Mouse (Mus musculus) brown adipose tissue, adult 24 weeks (tissue): ENCODE data around the gene Nsun5. TPM values are rescaled to one million over a fixed set of nuclear protein-coding genes. Genes with fewer than 3 reads are reported as not detected.

Experiments used
- H3K27ac ChIP-seq: fragments of 200-500 bp; replicated peaks from 2 replicates; pipeline ENCODE4 v1.5.1; 2012; ENCODE audit warnings: low read depth, mild to moderate bottlenecking, low read length
- H3K4me1 ChIP-seq: fragments of 200-500 bp; 2 replicates; pipeline ENCODE4 v1.6.1; 2012; ENCODE audit warnings: low read length, mixed read lengths; ENCODE audit not compliant: control insufficient read depth, insufficient read depth, insufficient read length
- H3K4me3 ChIP-seq: fragments of 200-500 bp; 2 replicates; pipeline ENCODE4 v1.5.1; 2012; ENCODE audit warnings: low read depth, mild to moderate bottlenecking, low read length, moderate library complexity; ENCODE audit not compliant: insufficient read depth
- polyA plus RNA-seq: library from polyadenylated mRNA; stranded (reverse); fragments of >200 nt; gene quantifications from 2 replicates; pipeline ENCODE4 v1.2.4, GENCODE M21; 2012; ENCODE audit not compliant: missing spikeins, insufficient read depth, insufficient read length

Nsun5 gene
- polyA plus RNA-seq: 7.3 and 12.6 TPM in 2 replicates

DNA sequence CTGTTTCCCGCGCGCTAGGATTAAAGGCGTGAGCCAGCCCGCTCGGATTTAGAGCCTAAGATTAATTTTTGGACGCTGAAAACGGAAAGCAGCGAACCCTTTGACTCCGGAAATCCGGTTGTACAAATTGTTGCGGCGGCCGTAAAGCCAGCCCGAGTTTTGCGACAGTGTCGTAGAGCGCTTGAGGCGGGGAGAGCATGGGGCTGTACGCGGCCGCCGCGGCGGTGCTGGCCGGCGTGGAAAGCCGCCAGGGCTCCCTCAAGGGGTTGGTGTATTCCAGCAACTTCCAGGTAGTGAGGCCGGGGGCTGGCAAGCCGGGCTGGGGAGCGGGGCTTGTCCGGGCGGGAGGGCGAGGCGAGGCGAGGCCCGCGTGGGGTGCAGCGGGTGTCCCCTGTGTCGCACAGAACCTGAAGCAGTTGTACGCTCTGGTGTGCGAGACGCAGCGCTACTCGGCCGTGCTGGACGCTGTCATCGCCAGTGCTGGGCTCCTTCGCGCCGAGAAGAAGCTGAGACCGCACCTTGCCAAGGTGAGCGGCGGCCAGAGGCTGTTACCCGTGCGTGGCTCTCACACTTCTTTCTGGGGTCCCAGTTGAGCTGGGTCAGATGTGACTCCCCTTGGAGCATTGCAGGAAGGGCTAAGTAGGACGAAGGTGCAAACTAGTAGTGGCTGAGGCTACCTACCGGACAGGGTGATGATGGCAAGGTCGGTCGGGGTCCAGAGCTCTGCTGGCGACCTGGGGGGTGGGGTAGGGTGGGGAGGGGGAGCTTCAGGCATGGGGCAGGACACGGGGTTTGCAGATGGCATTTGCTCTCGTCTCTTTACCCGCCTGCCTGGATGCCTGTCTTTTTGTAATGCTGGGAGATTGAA is at the start of gene Nsun5:
Gene Nsun5 (plus strand): TSS at position 167 of the 868 bp plus-strand sequence.
- H3K4me3 ChIP-seq: peak within 1 kb of the TSS; percentile 63
- H3K4me1 ChIP-seq: no peaks in the 10 kb centered on the region
- H3K27ac ChIP-seq: peak within 1 kb of the TSS; percentile 90

DNA sequence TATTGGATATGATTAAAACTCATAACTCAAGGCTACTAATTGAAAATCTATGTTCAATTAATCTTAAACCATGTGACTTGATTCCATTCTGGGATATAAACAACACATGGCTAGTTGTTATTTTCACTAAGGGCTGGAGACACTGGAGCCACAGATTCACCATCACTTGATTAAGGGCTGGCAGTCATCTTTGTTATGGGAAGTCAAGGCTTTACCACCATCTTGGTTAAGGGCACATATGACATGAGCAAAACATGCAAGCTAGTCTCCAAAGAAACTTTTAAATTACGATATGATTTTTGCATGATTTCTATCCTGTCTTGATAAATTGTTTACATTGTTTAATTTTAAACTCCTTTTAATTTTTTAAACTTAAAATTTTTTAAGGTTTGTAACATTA is 47.6 kb upstream of the Nsun5 start:
- no peak overlapping the region for H3K4me3 ChIP-seq
- H3K27ac ChIP-seq: no peak overlapping the region
- no peaks in the 10 kb centered on the region for H3K4me1 ChIP-seq

DNA sequence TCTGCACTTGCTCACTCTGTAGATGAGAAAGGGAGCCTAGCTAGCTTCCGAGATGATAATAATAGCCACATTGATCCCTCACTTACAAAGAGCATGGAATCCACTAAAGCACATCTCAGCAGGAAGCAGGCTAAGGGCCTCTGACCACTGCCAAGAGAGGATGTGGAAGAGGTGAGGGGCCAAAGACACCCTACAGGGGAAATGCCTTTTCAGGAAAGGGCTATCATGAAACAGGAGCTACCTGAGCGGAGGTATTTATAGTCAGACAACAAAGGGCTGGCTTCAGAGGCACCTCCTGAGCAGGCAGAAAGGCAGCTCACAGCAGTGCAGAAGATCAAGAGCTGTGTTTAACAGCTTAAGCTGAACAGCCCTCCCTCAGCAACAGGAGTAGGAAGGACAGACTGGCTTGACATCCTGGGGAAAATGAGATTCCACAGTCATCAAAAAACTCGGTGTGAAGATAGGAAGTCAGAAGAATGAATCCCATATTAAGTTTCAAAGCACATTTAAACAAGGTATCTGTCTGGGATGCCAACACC is 43.6 kb upstream of the Nsun5 start:
- Histone ChIP-seq H3K4me1 (no peaks in the 10 kb centered on the region), H3K27ac (no peak overlapping the region), H3K4me3 (no peak overlapping the region)

DNA sequence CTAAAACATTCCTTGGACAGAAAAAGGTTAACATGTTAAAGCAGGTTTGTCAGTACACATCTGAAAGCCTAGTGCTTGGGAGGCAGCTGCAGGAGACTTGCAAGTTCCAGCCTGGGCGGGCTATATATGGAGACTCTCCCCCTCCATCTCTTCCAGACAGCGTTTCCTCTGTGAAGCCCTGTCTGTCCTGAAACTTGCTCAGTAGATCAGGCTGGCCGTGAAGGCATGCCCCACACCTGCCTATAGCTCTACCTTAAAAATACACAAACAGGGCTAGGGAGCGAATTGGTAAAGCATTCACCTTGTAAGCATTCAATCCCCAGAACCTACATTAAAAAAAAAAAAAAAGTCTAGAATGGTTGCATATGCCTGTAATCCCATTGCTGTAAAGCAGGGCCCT is 40.3 kb upstream of the Nsun5 start:
- no peaks in the 10 kb centered on the region for H3K4me1 ChIP-seq
- no peak overlapping the region for H3K4me3 ChIP-seq

DNA sequence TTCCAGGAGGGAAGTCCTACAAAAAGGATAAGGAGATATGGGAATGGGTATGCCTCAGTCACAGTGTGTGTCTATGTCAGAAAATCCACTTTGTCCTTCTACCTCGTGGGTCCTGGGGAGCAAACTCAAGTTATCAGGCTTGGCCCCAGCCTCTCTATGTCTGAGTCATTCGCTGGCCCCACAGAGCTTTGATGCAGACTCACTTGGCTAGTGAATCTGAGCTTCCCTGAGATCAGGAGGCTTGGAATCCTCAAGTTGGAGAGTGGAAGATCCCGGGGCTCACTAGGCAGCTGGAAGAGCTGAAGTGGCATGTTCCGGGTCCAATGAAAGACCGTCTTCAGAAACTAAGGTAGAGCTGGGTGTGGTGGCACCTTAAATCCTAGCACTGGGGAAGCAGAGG is 39.6 kb upstream of the Nsun5 start:
- H3K4me3 ChIP-seq: no peak overlapping the region
- H3K27ac ChIP-seq: no peak overlapping the region
- no peaks in the 10 kb centered on the region for H3K4me1 ChIP-seq

More for the DNA sequence above, 40.3 kb upstream of the Nsun5 start:
- H3K27ac ChIP-seq: no peak overlapping the region

DNA sequence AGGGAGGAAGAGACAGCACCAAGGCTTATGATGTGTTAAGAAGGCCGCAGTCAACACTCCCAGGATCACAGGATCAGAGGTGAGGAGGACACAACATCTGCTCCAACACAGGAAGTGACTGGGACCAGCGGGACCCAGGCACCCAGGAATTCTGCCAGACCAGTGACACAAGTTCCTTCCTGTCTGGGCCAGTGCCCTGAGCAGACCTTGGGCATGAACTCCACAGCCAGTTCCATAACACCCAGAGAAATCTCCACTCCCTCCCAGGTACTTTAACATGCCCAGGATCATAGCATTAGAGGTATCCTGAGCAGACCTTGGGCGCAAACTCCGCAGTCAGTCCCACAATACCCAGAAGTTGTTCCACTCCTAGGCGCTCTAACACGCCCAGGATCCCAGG is 38.6 kb upstream of the Nsun5 start:
- Histone ChIP-seq H3K4me1 (no peaks in the 10 kb centered on the region), H3K4me3 (no peak overlapping the region), H3K27ac (no peak overlapping the region)

DNA sequence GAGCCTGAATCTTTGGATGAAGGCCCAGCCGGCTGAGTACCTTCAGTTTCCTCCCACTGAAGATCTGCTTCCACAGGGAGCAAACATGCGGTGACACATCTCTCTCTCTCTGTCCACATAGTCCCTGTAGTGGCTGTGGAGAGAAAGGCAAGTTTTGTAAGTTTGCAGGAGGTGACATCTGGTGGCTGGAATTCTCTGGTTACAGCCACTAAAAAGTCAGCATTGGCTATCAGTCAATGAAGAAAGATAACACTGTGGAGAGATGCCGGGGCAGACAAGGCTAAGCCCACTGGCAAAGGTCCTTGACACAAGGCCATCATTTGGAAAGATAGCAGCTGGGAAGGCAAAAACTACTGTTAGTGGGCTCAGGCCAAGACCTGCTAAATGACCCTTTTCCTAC is 32.2 kb upstream of the Nsun5 start:
- no peak overlapping the region for H3K27ac ChIP-seq
- H3K4me1 ChIP-seq: no peaks in the 10 kb centered on the region
- H3K4me3 ChIP-seq: no peak overlapping the region

DNA sequence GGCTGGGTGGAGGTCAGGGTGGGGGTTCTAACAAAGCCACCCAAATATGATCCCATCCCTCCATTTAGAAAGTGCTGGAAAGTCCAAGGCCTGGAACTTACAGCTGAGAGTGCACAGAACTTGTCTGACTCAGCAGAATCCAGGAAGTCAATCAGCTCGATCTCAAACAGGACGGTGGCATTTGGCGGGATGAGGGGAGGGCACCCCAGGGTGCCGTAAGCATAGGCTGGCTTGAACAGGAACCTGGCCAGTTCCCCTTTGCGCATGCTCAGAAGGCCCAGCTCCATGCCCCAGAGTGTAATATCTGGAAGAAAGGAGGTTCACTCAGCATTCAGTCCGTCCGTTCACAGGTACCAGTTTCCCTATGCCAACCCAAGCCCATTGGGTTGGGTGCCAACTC is 23.8 kb upstream of the Nsun5 start:
- Histone ChIP-seq H3K27ac (no peak overlapping the region), H3K4me3 (no peak overlapping the region), H3K4me1 (no peaks in the 10 kb centered on the region)

DNA sequence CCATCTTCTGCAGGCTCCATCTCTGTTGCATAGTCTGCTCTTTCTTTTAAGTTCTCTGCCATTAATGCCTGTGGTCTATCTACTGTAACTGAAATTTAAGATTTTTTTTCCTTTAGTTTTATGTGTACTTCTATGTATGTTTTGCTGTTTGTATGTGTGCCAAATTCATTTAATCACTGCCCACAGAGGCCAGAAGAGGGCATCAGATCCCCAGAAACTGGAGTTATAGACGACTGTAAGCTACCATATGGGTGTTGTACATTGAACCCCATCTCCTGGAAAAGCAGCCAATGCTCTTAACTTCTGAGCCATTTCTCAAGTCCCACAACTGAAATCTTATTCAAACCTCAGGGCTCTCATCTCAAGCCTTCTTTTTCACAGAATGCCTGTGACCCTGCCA is 23.3 kb upstream of the Nsun5 start:
- H3K4me3 ChIP-seq: no peak overlapping the region
- H3K27ac ChIP-seq: no peak overlapping the region
- H3K4me1 ChIP-seq: no peaks in the 10 kb centered on the region

DNA sequence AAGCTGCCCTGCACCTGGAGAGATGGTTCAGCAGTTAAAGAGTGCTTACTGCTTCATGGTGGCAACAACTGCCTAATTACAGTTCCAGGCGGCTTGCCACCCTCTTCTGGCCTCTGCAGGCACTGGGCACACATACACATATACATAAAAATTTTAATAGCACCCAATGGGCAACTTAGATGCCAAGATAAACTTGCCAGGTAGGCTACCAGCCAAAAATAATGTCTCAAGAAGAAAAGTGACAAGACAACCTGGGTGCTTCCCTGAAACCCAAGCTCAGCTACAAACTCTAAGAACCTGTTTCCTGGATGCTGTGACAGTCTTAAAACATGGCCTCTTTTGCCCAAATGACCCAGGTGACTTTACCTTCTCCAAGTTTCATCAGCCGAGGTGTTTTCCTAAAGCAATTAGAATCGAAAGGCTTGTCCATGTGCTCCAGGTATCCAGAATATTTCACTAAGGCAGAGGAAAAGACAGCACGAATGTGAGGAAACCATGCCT is 22.2 kb upstream of the Nsun5 start:
- Histone ChIP-seq H3K4me1 (no peaks in the 10 kb centered on the region), H3K27ac (no peak overlapping the region), H3K4me3 (no peak overlapping the region)

DNA sequence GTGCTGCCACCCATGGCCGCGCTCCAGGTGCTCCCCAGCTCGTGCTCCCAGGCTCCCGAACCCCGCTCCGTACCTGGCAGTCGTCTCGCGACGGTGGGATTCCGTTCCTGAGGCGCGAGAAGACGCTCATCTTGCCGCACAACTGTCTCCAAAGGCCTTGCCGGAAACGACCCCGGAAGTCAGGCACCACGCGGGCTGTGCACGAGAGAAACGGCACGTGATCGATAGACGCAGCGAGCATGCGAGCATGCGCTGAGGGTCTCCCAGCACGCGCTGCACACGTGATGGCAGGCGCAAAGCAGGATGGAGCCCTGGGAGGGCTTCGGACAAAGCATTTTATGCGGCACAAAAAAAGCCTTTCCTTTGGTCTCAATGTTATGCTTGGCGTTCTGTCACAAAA is 19.9 kb upstream of the Nsun5 start, which contains the start of gene Fkbp6:
Gene Fkbp6 (minus strand): TSS at position 183 of the 400 bp plus-strand sequence.
- H3K4me1 ChIP-seq: no peaks in the 10 kb centered on the region
- no peak within 1 kb of the TSS for H3K4me3 ChIP-seq
- no peak within 1 kb of the TSS for H3K27ac ChIP-seq

DNA sequence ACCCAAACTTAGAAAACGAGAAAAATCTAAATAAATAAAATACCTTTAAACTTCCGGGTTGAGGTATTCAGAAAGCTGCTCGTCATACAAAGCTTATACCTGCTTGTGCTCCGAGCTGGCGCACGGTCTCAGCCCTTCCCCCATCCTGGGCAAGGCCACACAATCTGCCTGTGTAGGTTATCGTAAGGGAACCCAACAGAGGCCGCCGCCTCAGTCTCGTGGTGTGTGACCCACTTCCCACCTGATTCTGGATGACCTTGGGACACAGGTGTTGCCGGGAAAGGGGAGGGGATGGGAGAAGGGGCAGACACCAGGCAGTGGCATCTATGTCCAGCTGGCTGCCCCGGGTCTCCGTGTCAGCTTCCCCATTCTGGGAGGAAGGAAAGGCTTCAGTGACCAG is 18.1 kb upstream of the Nsun5 start:
- H3K4me1 ChIP-seq: no peaks in the 10 kb centered on the region
- no peak overlapping the region for H3K27ac ChIP-seq
- H3K4me3 ChIP-seq: no peak overlapping the region

DNA sequence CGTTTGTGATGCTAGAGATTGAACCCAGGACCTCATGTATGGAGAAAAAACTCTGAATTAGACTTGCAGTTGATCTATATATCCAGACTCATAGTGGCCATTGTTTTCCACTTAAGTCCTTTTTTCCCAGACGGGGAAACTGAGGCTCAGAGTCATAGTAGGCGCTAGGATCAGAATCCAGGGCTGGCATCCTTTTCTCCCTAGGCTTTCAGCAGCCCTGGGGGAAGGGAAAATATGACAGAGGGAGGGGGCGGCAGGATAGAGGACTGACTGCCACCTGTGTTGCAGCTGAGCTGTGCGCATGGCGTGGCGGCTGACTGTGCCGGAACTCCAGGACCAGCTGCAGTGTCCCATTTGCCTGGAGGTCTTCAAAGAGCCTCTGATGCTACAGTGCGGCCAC is 16.8 kb upstream of the Nsun5 start, which contains the start of gene Trim50:
Gene Trim50 (plus strand): TSS at position 301 of the 400 bp plus-strand sequence.
- Histone ChIP-seq H3K27ac (no peak within 1 kb of the TSS), H3K4me1 (no peaks in the 10 kb centered on the region), H3K4me3 (no peak within 1 kb of the TSS)

DNA sequence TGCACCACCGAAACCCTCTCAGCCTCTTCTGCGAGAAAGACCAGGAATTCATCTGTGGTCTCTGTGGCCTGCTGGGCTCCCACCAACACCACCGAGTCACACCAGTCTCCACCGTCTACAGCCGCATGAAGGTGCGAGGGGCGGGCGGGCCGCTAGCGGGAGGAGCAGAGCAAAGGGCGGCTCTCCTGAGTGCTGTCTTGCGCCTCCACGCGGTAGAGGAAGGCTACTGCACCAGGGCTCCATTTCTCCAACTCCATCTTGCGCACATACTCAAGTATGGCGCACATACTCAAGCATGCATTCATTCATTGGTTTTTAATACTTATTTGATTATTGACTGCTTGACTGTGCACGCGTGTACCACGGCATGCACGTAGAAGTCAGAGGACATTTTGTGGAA is 16.2 kb upstream of the Nsun5 start:
- no peaks in the 10 kb centered on the region for H3K4me1 ChIP-seq

DNA sequence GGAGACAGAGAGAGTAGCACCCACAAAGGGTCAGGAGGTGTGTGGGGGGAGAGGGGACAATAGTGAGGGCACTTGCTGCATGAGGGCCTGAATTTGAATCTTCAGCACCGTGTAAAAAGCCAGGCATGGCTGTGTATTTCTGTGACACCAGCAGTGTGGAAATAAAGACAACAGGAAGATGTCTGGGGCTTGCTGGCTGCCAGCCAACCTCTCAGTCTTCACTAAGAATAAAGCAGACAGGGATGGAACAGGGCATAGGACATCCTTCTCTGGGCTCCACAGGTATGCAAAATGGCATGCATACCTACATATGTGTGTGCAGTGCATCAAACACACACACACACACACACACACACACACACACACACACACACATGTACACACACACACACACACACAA is 13.7 kb upstream of the Nsun5 start:
- Histone ChIP-seq H3K4me1 (no peaks in the 10 kb centered on the region), H3K27ac (no peak overlapping the region), H3K4me3 (no peak overlapping the region)

More for the DNA sequence above, 16.2 kb upstream of the Nsun5 start:
- no peak overlapping the region for H3K4me3 ChIP-seq
- H3K27ac ChIP-seq: no peak overlapping the region

DNA sequence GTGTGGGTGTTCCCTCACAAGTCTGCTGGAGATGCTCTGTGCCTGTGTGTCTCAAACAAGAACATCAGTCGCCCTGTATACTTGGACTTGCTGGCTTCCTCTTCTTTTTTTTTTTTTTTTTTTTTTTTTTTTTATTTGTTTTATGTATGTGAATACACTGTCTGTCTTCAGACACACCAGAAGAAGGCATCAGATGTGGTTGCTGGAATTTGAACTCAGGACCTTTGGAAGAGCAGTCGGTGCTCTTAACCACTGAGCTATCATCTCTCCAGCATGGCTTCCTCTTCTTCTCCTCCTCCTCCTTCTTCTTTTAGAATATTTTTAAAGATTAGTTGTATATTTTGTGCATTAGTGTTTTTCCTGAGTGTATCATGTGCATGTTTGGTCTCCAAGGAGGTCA is 12.2 kb upstream of the Nsun5 start:
- H3K4me1 ChIP-seq: no peaks in the 10 kb centered on the region
- no peak overlapping the region for H3K27ac ChIP-seq
- no peak overlapping the region for H3K4me3 ChIP-seq
